Mouse (Mus musculus) heart, embryonic 13.5 days (tissue): ENCODE measurements at regions not wholly inside any gene's neighbourhood (a gene's known extent, or its start where the extent isn't known, plus 50 kb on each side); places are given as distances from the start of the nearest gene placed in this dataset.

Source experiments
- ATAC-seq: fragments of 200-750 bp; cut with Nextera tagmentation; 2 replicates; pipeline ENCODE4 v1.8.0; 2017; ENCODE audit warnings: moderate TSS enrichment; ENCODE audit not compliant: insufficient number of reproducible peaks, low FRiP score, low TSS enrichment; ENCODE audit errors: extremely low read depth
- H3K27ac ChIP-seq: fragments of 300-500 bp; sonication (generic); replicated peaks from 2 replicates; pipeline ENCODE4 v1.5.1; 2015; ENCODE audit warnings: moderate library complexity, mild to moderate bottlenecking, inconsistent platforms
- H3K27me3 ChIP-seq: fragments of 300-500 bp; sonication (generic); replicated peaks from 2 replicates; pipeline ENCODE4 v1.6.1; 2015; ENCODE audit warnings: mild to moderate bottlenecking, inconsistent platforms
- H3K36me3 ChIP-seq: fragments of 300-500 bp; sonication (generic); 2 replicates; pipeline ENCODE4 v1.6.1; 2015; ENCODE audit warnings: mild to moderate bottlenecking, inconsistent platforms
- H3K4me1 ChIP-seq: fragments of 300-500 bp; sonication (generic); 2 replicates; pipeline ENCODE4 v1.6.1; 2015; ENCODE audit warnings: inconsistent platforms
- H3K4me2 ChIP-seq: fragments of 300-500 bp; sonication (generic); 2 replicates; pipeline ENCODE4 v1.6.1; 2015; ENCODE audit warnings: inconsistent platforms, mild to moderate bottlenecking, moderate library complexity
- H3K4me3 ChIP-seq: fragments of 300-500 bp; sonication (generic); 2 replicates; pipeline ENCODE4 v1.5.1; 2015; ENCODE audit warnings: moderate library complexity, mild to moderate bottlenecking, inconsistent platforms
- H3K9ac ChIP-seq: fragments of 300-500 bp; sonication (generic); 2 replicates; pipeline ENCODE4 v1.6.1; 2015; ENCODE audit warnings: inconsistent platforms, mild to moderate bottlenecking, moderate library complexity
- H3K9me3 ChIP-seq: fragments of 300-500 bp; sonication (generic); 2 replicates; pipeline ENCODE4 v1.6.1; 2016; ENCODE audit warnings: inconsistent platforms
- WGBS: fragments of 180-500 bp; shearing (Covaris S2); methylation state at CpG from one replicate; pipeline ENCODE4 v1.1.7; 2015; ENCODE audit warnings: mixed read lengths; 5-methylcytosine and 5-hydroxymethylcytosine counted together

- ATAC-seq: no peak
- 42% methylated on average over 3 of the region's 3 CpGs for WGBS
Measured at GRCm38 (mm10) chr13:26338795-26339194, 431.2 kb downstream of the Hdgfl1 start.

GRCm38 (mm10) chr13:26325066-26325465, 444.9 kb downstream of the Hdgfl1 start:
- no peak overlapping the region for H3K4me3 ChIP-seq
- WGBS: 72% methylated on average over 3 of the region's 3 CpGs
- no peak overlapping the region for H3K4me2 ChIP-seq
- no peak overlapping the region for H3K9ac ChIP-seq
- H3K4me1 ChIP-seq: no peaks in the 10 kb centered on the region
- H3K36me3 ChIP-seq: no peaks in the 10 kb centered on the region
- no peak for ATAC-seq
- H3K9me3 ChIP-seq: 0 out of 2 replicates have a peak, but pooled peaks cover 3% of the 10 kb centered on the region
- no peaks in the 10 kb centered on the region for H3K27me3 ChIP-seq
- H3K27ac ChIP-seq: no peak overlapping the region

More at GRCm38 (mm10) chr13:26338795-26339194, 431.2 kb downstream of the Hdgfl1 start:
- Histone ChIP-seq H3K27ac (no peak overlapping the region), H3K4me3 (no peak overlapping the region), H3K27me3 (no peaks in the 10 kb centered on the region), H3K9ac (no peak overlapping the region), H3K36me3 (no peaks in the 10 kb centered on the region), H3K4me1 (peaks cover 8% of the 10 kb centered on the region), H3K9me3 (no peaks in the 10 kb centered on the region), H3K4me2 (0 out of 2 replicates have a peak overlapping the region, but pooled peaks have one; percentile 27)

- ATAC-seq: no peak
- Histone ChIP-seq H3K9me3 (0 out of 2 replicates have a peak, but pooled peaks cover 3% of the 10 kb centered on the region), H3K27me3 (no peaks in the 10 kb centered on the region), H3K36me3 (no peaks in the 10 kb centered on the region), H3K4me3 (no peak overlapping the region), H3K4me2 (no peak overlapping the region), H3K9ac (no peak overlapping the region), H3K27ac (no peak overlapping the region), H3K4me1 (no peaks in the 10 kb centered on the region)
- WGBS: 82% methylated on average over 6 of the region's 6 CpGs
Measured at GRCm38 (mm10) chr13:26324633-26325032, 445.3 kb downstream of the Hdgfl1 start.

GRCm38 (mm10) chr13:26318557-26318956, 451.4 kb downstream of the Hdgfl1 start:
- H3K4me1 ChIP-seq: no peaks in the 10 kb centered on the region
- no peak for ATAC-seq
- WGBS: 67% methylated on average over 5 of the region's 5 CpGs
- no peaks in the 10 kb centered on the region for H3K9me3 ChIP-seq
- H3K27me3 ChIP-seq: no peaks in the 10 kb centered on the region
- no peak overlapping the region for H3K9ac ChIP-seq
- H3K27ac ChIP-seq: no peak overlapping the region
- H3K36me3 ChIP-seq: no peaks in the 10 kb centered on the region
- no peak overlapping the region for H3K4me3 ChIP-seq
- no peak overlapping the region for H3K4me2 ChIP-seq

- no peak; the same call in 1 of the 2 replicates for ATAC-seq
- Histone ChIP-seq H3K36me3 (no peaks in the 10 kb centered on the region), H3K4me3 (no peak overlapping the region), H3K9me3 (no peaks in the 10 kb centered on the region), H3K27ac (no peak overlapping the region), H3K4me1 (no peaks in the 10 kb centered on the region), H3K9ac (no peak overlapping the region), H3K27me3 (no peaks in the 10 kb centered on the region), H3K4me2 (no peak overlapping the region)
- 51% methylated on average over 7 of the region's 7 CpGs for WGBS
Measured at GRCm38 (mm10) chr13:26312246-26313010, 457.5 kb downstream of the Hdgfl1 start.

- ATAC-seq: no peak
- Histone ChIP-seq H3K9me3 (no peaks in the 10 kb centered on the region), H3K4me1 (no peaks in the 10 kb centered on the region), H3K36me3 (no peaks in the 10 kb centered on the region), H3K9ac (no peak overlapping the region), H3K4me2 (no peak overlapping the region), H3K27ac (no peak overlapping the region), H3K27me3 (no peaks in the 10 kb centered on the region), H3K4me3 (no peak overlapping the region)
- WGBS: 48% methylated on average over 3 of the region's 3 CpGs
Measured at GRCm38 (mm10) chr13:26284073-26284444, 485.9 kb downstream of the Hdgfl1 start.

GRCm38 (mm10) chr13:26283397-26284072, 486.4 kb downstream of the Hdgfl1 start:
- no peak overlapping the region for H3K27ac ChIP-seq
- no peaks in the 10 kb centered on the region for H3K36me3 ChIP-seq
- H3K9me3 ChIP-seq: no peaks in the 10 kb centered on the region
- ATAC-seq: no peak
- no peak overlapping the region for H3K9ac ChIP-seq
- H3K4me3 ChIP-seq: no peak overlapping the region
- 66% methylated on average over 6 of the region's 6 CpGs for WGBS
- no peaks in the 10 kb centered on the region for H3K27me3 ChIP-seq
- no peak overlapping the region for H3K4me2 ChIP-seq
- no peaks in the 10 kb centered on the region for H3K4me1 ChIP-seq

- Histone ChIP-seq H3K4me2 (no peak overlapping the region), H3K27ac (no peak overlapping the region), H3K27me3 (no peaks in the 10 kb centered on the region), H3K4me3 (no peak overlapping the region), H3K9ac (no peak overlapping the region), H3K4me1 (no peaks in the 10 kb centered on the region), H3K9me3 (no peaks in the 10 kb centered on the region), H3K36me3 (no peaks in the 10 kb centered on the region)
- no peak for ATAC-seq
- WGBS: 66% methylated on average over 3 of the region's 3 CpGs
Measured at GRCm38 (mm10) chr13:26282291-26282690, 487.7 kb downstream of the Hdgfl1 start.

- Histone ChIP-seq H3K9ac (no peak overlapping the region), H3K36me3 (no peaks in the 10 kb centered on the region), H3K27me3 (no peaks in the 10 kb centered on the region), H3K4me3 (no peak overlapping the region), H3K4me2 (no peak overlapping the region), H3K9me3 (no peaks in the 10 kb centered on the region), H3K4me1 (no peaks in the 10 kb centered on the region), H3K27ac (no peak overlapping the region)
- 43% methylated on average over 3 of the region's 3 CpGs for WGBS
- no peak for ATAC-seq
Measured at GRCm38 (mm10) chr13:26272850-26273249, 497.1 kb downstream of the Hdgfl1 start.

GRCm38 (mm10) chr13:26267501-26267900, 502.5 kb downstream of the Hdgfl1 start:
- Histone ChIP-seq H3K9ac (no peak overlapping the region), H3K4me2 (no peak overlapping the region), H3K27ac (no peak overlapping the region), H3K27me3 (no peaks in the 10 kb centered on the region), H3K9me3 (no peaks in the 10 kb centered on the region), H3K4me1 (no peaks in the 10 kb centered on the region), H3K36me3 (no peaks in the 10 kb centered on the region), H3K4me3 (no peak overlapping the region)
- 75% methylated on average over 2 of the region's 2 CpGs for WGBS
- ATAC-seq: no peak

GRCm38 (mm10) chr13:26235941-26236340, 534.0 kb downstream of the Hdgfl1 start:
- Histone ChIP-seq H3K4me3 (no peak overlapping the region), H3K9me3 (no peaks in the 10 kb centered on the region), H3K27ac (no peak overlapping the region), H3K4me1 (no peaks in the 10 kb centered on the region), H3K27me3 (no peaks in the 10 kb centered on the region), H3K9ac (no peak overlapping the region), H3K4me2 (no peak overlapping the region), H3K36me3 (no peaks in the 10 kb centered on the region)
- 54% methylated on average over 5 of the region's 5 CpGs for whole genome bisulfite sequencing
- no peak for ATAC-seq

GRCm38 (mm10) chr13:26234703-26235102, 535.3 kb downstream of the Hdgfl1 start:
- H3K9me3 ChIP-seq: no peaks in the 10 kb centered on the region
- H3K36me3 ChIP-seq: no peaks in the 10 kb centered on the region
- H3K27ac ChIP-seq: no peak overlapping the region
- H3K4me3 ChIP-seq: no peak overlapping the region
- no peaks in the 10 kb centered on the region for H3K4me1 ChIP-seq
- no peaks in the 10 kb centered on the region for H3K27me3 ChIP-seq
- WGBS: 52% methylated on average over 1 of the region's 1 CpGs
- H3K9ac ChIP-seq: no peak overlapping the region
- H3K4me2 ChIP-seq: no peak overlapping the region
- no peak for ATAC-seq
